Mouse (Mus musculus) erythroblast, embryonic 14.5 days (primary cell): Measurements from ENCODE around the gene Gm37240. TPM values are rescaled to one million over a fixed set of nuclear protein-coding genes. Genes with fewer than 3 reads are reported as not detected.

ENCODE experiments used
- H3K27me3 ChIP-seq: 2 replicates; pipeline ENCODE4 v1.6.1; 2012; ENCODE audit warnings: inconsistent platforms; ENCODE audit not compliant: control insufficient read depth
- H3K36me3 ChIP-seq: 2 replicates; pipeline ENCODE4 v1.6.1; 2012; ENCODE audit warnings: mild to moderate bottlenecking, inconsistent platforms; ENCODE audit not compliant: control insufficient read depth
- H3K4me1 ChIP-seq: 2 replicates; pipeline ENCODE4 v1.6.1; 2012; ENCODE audit warnings: inconsistent platforms; ENCODE audit not compliant: control insufficient read depth
- H3K4me3 ChIP-seq: replicated peaks from 2 replicates; pipeline ENCODE3; 2012; ENCODE audit warnings: moderate library complexity, mild to moderate bottlenecking, inconsistent platforms
- H3K9me3 ChIP-seq: 2 replicates; pipeline ENCODE4 v1.6.1; 2012; ENCODE audit warnings: low read length, inconsistent platforms, mixed read lengths; ENCODE audit not compliant: control insufficient read depth
- GATA1 ChIP-seq: IDR thresholded peaks from 2 replicates; pipeline ENCODE4 v1.6.1; 2012; ENCODE audit warnings: low read length, inconsistent platforms, mixed read lengths
- TAL1 ChIP-seq: IDR thresholded peaks from 3 replicates; pipeline ENCODE4 v1.6.1; 2012; ENCODE audit warnings: low read length, inconsistent platforms, mixed read lengths
- polyA plus RNA-seq: library from polyadenylated mRNA; stranded (reverse); fragments of >175 nt; gene quantifications from 2 replicates; pipeline ENCODE4 v1.2.3, GENCODE M21; 2012

Gene Gm37240
- polyA plus RNA-seq, 1 experiment = not detected

DNA sequence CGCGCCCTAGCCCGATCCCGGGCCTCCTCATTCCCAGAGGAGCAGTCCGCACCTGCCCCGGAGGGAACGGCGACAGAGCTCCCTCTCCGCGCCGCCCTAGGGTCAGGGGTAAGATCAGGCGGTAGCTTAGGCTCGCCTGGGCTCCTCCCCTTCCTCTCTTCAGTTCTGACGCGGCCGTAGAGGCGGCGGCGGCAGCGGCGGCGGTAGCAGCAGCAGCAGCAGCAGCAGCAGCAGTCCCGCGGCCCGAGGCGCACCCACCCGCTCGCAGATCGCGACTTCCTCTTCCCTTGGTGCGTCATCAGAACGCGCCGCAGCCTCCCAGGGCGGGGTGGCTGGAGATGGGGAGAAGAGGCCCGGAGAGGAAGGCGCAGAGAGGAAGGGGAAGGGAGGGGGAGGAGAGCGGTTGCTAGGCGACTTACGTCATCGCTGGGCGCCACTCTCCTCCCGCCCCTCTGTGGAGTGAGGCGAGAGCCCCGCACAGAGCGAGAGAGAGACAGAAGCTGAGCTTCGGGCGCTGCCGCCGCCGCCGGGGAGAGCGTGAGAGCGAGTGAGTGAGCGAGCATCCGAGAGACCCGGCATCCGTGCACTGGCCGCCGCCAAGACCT lies 1073.1 kb downstream of the Gm37240 start:
- TF ChIP-seq TAL1 (no peak), GATA1 (no peak)
- Histone ChIP-seq H3K27me3 (no peaks in the 10 kb centered on the region), H3K36me3 (peaks cover 21% of the 10 kb centered on the region), H3K4me1 (peaks cover 50% of the 10 kb centered on the region), H3K9me3 (no peaks in the 10 kb centered on the region), H3K4me3 (peak overlapping the region; percentile 88)

DNA sequence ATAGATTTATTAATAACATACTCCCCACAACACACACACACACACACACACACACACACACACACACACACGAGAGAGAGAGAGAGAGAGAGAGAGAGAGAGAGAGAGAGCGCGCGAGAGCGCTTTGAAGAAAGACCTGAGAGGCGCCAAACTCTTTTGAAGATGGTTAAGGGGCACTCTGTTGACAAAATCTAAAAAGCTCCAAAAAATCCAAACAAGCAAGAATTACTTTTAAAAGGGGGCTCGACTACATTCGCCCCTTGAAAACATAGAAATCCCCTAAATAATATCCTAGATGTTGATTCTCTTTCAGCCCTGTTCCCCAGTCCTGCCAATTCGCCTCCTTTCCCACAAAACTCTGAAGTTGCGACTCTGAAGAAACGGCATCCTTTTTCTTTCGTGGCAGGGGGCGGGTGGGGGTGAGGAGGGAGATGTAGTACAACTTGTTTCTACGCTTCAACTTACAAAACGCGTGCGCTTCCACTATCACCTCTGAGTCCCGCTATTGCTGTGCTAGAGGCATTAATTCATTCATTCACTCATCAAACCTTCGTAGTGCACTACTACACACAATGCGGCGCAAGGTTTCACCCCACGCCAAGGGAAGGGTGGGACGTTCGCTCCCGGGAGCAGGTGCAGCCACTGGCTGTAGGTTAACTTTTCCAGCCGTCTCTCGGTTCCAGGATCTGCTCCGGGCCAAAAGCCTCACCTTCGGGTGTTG lies 1073.7 kb downstream of the Gm37240 start:
- peak overlapping the region; percentile 88 for H3K4me3 ChIP-seq
- H3K36me3 ChIP-seq = peaks cover 16% of the 10 kb centered on the region
- no peak for TF ChIP-seq TAL1
- no peak for TF ChIP-seq GATA1
- H3K27me3 ChIP-seq = no peaks in the 10 kb centered on the region
- no peaks in the 10 kb centered on the region for H3K9me3 ChIP-seq
- peaks cover 49% of the 10 kb centered on the region for H3K4me1 ChIP-seq

DNA sequence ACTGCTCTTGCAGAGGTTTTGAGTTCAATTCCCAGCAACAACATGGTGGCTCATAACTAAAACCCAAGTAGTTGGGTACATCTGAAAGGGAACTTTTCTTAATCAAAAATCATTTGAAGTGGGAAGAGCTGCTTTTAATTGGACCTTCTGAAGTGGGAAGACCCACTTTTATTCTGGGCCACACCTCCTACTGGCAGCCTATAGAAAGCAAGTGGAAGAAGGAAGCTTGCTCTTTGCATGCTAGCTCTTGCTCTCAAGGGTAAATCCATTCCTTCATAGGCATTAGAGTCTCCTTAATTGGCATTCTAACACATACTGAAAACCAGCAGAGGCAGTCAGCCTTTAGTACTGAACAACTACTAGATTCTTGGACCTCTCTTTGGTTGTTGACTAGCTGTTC lies 1076.5 kb downstream of the Gm37240 start:
- Histone ChIP-seq H3K9me3 (no peaks in the 10 kb centered on the region), H3K27me3 (peaks cover 5% of the 10 kb centered on the region), H3K4me3 (no peak overlapping the region), H3K4me1 (peaks cover 29% of the 10 kb centered on the region), H3K36me3 (peaks cover 6% of the 10 kb centered on the region)
- TF ChIP-seq GATA1 (no peak), TAL1 (no peak)

DNA sequence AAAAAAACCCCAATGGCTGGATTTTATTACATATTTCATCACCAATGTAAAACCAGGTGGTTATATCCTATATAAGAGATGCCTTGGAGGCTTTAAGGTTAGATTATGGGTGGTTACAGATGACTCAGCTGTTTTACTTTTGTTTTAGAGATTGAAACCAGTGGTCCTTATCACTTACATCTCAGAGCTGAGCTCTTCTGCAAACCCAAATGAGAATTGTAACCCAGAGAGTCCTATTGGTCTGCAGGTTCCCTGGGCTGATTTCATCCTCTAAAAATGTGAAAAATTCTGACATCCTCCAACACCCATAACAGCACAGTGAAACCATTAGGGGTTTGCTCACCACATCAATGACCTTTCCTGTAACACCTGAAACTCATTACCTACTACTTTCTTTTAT lies 1078.4 kb downstream of the Gm37240 start:
- peaks cover 34% of the 10 kb centered on the region for H3K4me1 ChIP-seq
- peaks cover 6% of the 10 kb centered on the region for H3K36me3 ChIP-seq
- no peak for TF ChIP-seq TAL1
- TF ChIP-seq GATA1 = no peak
- H3K4me3 ChIP-seq = no peak overlapping the region
- no peaks in the 10 kb centered on the region for H3K9me3 ChIP-seq
- H3K27me3 ChIP-seq = peaks cover 5% of the 10 kb centered on the region

DNA sequence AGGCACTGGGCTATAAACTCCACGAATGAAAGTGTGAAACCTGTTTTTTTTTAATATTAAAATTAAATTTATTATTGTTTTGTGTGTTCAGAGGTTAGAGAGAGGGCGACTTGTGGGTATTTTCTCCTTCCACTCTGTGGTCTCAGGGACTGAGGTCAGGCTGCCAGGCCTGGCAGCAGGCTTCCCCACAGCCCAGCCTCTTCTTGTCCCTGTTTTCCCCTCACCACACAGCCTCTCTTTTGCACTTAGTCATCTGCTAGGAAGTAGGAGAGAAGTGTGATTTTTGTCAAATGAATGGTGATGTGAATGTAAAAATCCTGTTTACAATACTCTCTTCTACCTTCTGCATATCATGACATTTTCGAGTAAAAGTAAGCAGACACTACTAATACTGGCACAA lies 1079.5 kb downstream of the Gm37240 start:
- H3K4me1 ChIP-seq = peaks cover 29% of the 10 kb centered on the region
- peaks cover 6% of the 10 kb centered on the region for H3K36me3 ChIP-seq
- TF ChIP-seq GATA1 = no peak
- H3K9me3 ChIP-seq = no peaks in the 10 kb centered on the region
- peaks cover 5% of the 10 kb centered on the region for H3K27me3 ChIP-seq
- H3K4me3 ChIP-seq = no peak overlapping the region

DNA sequence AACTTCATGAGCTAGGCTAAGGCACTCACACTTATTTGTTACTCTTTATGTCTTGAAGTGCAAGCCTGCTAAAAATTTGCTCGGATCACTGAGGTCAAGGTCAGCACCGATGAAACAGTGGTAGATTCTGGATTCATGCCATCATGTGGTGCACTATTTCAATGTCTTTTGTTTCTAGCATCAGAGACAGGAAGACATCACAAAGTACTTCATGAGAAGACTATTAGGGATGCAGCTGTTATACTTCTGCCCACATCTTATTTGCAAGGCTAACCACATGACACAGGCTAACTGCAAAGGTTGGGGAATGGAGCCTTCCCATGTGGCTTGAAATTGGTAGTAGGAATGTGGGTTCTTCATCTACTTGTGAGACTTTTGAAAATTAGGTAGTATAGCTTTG lies 1081.1 kb downstream of the Gm37240 start:
- no peak for TF ChIP-seq GATA1
- TF ChIP-seq TAL1 = no peak
- peaks cover 5% of the 10 kb centered on the region for H3K27me3 ChIP-seq
- H3K4me1 ChIP-seq = peaks cover 21% of the 10 kb centered on the region
- no peaks in the 10 kb centered on the region for H3K36me3 ChIP-seq
- H3K9me3 ChIP-seq = no peaks in the 10 kb centered on the region
- no peak overlapping the region for H3K4me3 ChIP-seq

DNA sequence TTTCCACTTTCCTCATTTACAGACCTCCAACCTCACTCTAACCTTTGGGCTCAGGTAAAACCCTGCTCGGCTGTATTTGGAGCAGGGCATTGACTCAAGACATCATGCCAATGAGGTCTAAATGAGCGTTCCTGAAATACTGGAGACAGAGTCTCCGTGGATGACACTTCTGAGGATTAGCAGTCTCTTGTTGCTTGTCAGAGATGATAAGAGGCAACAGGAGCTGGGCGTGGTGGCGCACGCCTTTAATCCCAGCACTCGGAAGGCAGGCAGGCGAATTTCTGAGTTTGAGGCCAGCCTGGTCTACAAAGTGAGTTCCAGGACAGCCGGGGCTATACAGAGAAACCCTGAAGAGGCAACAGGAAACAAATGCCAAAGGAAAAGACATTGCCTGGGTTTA lies 1083.3 kb downstream of the Gm37240 start:
- Histone ChIP-seq H3K4me3 (no peak overlapping the region), H3K4me1 (peaks cover 29% of the 10 kb centered on the region), H3K27me3 (peaks cover 5% of the 10 kb centered on the region), H3K36me3 (no peaks in the 10 kb centered on the region), H3K9me3 (no peaks in the 10 kb centered on the region)
- no peak for TF ChIP-seq TAL1
- no peak for TF ChIP-seq GATA1

DNA sequence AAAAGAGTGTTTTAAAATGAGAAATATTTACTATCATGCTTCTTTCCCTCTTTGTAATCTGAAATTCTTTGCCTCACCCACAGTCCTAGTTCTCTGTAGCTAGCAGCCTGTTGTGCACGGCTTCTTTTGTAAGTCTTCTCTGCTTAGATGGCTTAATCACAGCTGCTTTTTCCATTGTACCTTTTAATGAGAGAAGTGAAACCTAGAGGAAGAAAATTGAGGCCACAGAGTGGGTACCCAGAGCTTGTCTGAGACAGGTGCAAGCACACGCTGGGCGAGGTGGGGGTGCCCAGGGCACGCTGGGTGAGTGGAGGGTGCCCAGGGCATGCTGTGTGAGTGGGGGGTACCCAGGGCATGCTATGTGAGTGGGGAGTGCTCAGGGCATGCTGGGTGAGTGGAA lies 1099.4 kb downstream of the Gm37240 start:
- H3K9me3 ChIP-seq = peaks cover 15% of the 10 kb centered on the region
- no peaks in the 10 kb centered on the region; the same call in 1 of the 2 replicates for H3K27me3 ChIP-seq
- H3K4me1 ChIP-seq = no peaks in the 10 kb centered on the region
- H3K36me3 ChIP-seq = no peaks in the 10 kb centered on the region
- TF ChIP-seq GATA1 (no peak), TAL1 (no peak)
- no peak overlapping the region for H3K4me3 ChIP-seq

DNA sequence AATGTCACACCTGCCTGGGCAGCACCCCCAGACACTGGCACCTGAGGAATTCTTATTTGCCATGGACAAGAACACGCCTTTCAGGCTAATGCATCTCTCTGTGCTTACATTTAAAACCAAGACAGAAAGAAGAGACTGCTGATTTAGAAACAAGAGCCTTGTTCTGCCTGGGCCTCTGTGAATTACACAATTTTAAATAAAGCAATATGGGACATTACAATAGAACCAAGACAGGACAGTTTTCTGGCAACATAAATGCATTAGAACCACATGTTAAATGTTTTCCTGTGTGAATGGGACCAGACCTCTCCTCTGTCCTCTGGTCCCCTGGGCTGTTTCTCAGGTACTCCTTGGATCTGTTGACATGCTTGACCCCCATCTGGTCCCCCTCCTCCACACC lies 1111.2 kb downstream of the Gm37240 start:
- no peaks in the 10 kb centered on the region for H3K27me3 ChIP-seq
- no peak for TF ChIP-seq TAL1
- TF ChIP-seq GATA1 = no peak
- H3K9me3 ChIP-seq = no peaks in the 10 kb centered on the region
- peaks cover 31% of the 10 kb centered on the region for H3K4me1 ChIP-seq
- H3K36me3 ChIP-seq = no peaks in the 10 kb centered on the region
- no peak overlapping the region for H3K4me3 ChIP-seq
